Mouse (Mus musculus): ENCODE data around the gene Nod1. TPM values are rescaled to one million over a fixed set of nuclear protein-coding genes. Genes with fewer than 3 reads are reported as not detected.

Nod1 gene
- total RNA-seq, 2 experiments from 2014 or later: 17.1 to 19.6 TPM

GRCm38 (mm10) chr6:54916163-54916562 is 56.2 kb downstream of the Nod1 start:
- intact Hi-C loops (cut with DNase I): loop anchor here (2.0 to 5.0 kb wide), 3 partner anchors 56 to 251 kb away; partner anchors contain the start of gene Nod1
- DNase-seq (ENCODE audit: low spot score): no peak

GRCm38 (mm10) chr6:54914977-54915376 is 57.4 kb downstream of the Nod1 start:
- DNase-seq (ENCODE audit: low spot score): no peak
- intact Hi-C loops (cut with DNase I): loop anchor here (5.0 kb wide), 1 partner anchor 57 kb away; the partner anchor contains the start of gene Nod1

GRCm38 (mm10) chr6:54906053-54907040 is 66.1 kb downstream of the Nod1 start:
- intact Hi-C loops (cut with DNase I): loop anchor here (5.0 kb wide), 1 partner anchor 89 kb away; the partner anchor contains the start of gene Znrf2

GRCm38 (mm10) chr6:54902547-54902946 is 69.9 kb downstream of the Nod1 start:
- DNase-seq (ENCODE audit: low spot score): no peak
- intact Hi-C loops (cut with DNase I): no loop called here

More at GRCm38 (mm10) chr6:54906053-54907040, 66.1 kb downstream of the Nod1 start:
- DNase-seq (ENCODE audit: low spot score): no peak

- intact Hi-C loops (cut with DNase I): no loop called here
- DNase-seq (ENCODE audit: low spot score): no peak
These were observed 72.2 kb downstream of the Nod1 start for GRCm38 (mm10) chr6:54900256-54900655.

- no peak for DNase-seq (ENCODE audit: low spot score)
- intact Hi-C loops (cut with DNase I): loop anchor here (5.0 kb wide), 1 partner anchor 39 kb away; no protein-coding TSS in a partner anchor
These were observed 81.0 kb downstream of the Nod1 start for GRCm38 (mm10) chr6:54891384-54891783.

GRCm38 (mm10) chr6:54890221-54890620 is 82.2 kb downstream of the Nod1 start:
- no peak for DNase-seq (ENCODE audit: low spot score)
- intact Hi-C loops (cut with DNase I): loop anchor here (5.0 kb wide), 1 partner anchor 38 kb away; no protein-coding TSS in a partner anchor

GRCm38 (mm10) chr6:54886195-54886594 is 86.2 kb downstream of the Nod1 start:
- DNase-seq (ENCODE audit: low spot score): no peak
- intact Hi-C loops (cut with DNase I): no loop called here

- intact Hi-C loops (cut with DNase I): no loop called here
These were observed 89.0 kb downstream of the Nod1 start for GRCm38 (mm10) chr6:54883424-54883823.

GRCm38 (mm10) chr6:54880086-54880485 is 92.3 kb downstream of the Nod1 start:
- intact Hi-C loops (cut with DNase I): no loop called here
- no peak for DNase-seq (ENCODE audit: low spot score)

More at GRCm38 (mm10) chr6:54883424-54883823, 89.0 kb downstream of the Nod1 start:
- no peak for DNase-seq (ENCODE audit: low spot score)

- intact Hi-C loops (cut with DNase I): no loop called here
- DNase-seq (ENCODE audit: low spot score): no peak
These were observed 93.9 kb downstream of the Nod1 start for GRCm38 (mm10) chr6:54878546-54878945.

GRCm38 (mm10) chr6:54877651-54878050 is 94.8 kb downstream of the Nod1 start:
- intact Hi-C loops (cut with DNase I): no loop called here
- DNase-seq (ENCODE audit: low spot score): no peak

GRCm38 (mm10) chr6:54876782-54877181 is 95.6 kb downstream of the Nod1 start:
- intact Hi-C loops (cut with DNase I): no loop called here
- DNase-seq (ENCODE audit: low spot score): no peak

Other genes with a start within 250 kb of the Nod1 start
- gene Znrf2, start 155.7 kb downstream of the Nod1 start, total RNA-seq (2021): 10 to 100 TPM; 17.2 to 17.6 TPM
- 10 to 100 TPM; 21.8 to 26.1 TPM for gene Ggct, start 20.3 kb upstream of the Nod1 start, total RNA-seq (2021)
- 10 to 100 TPM; 57.5 to 61.3 TPM for gene Gars, start 65.4 kb upstream of the Nod1 start, total RNA-seq (2021)
- gene Crhr2, start 160.4 kb upstream of the Nod1 start, total RNA-seq (2021): 10 to 100 TPM; 20.3 to 20.5 TPM
- gene Inmt, start 202.4 kb upstream of the Nod1 start, total RNA-seq (2021): 10 to 100 TPM in 1 of 2 experiments, 1 to 10 TPM in 1; 9.5 to 10.2 TPM
- 1 to 10 TPM; 4.1 to 4.4 TPM for gene Mindy4, start 230.8 kb upstream of the Nod1 start, total RNA-seq (2021)